Mouse (Mus musculus) right cerebral cortex, postnatal 25 days (tissue): ENCODE results near the gene Reg4.

ENCODE experiments used
- DNase-seq: peaks from one replicate; pipeline ENCODE4 v3.0.0; 2022

Gene Reg4

GRCm38 (mm10) chr3:98283205-98283604 is 61.2 kb downstream of the Reg4 start:
- DNase-seq: no peak
